Mouse (Mus musculus) limb, embryonic 12.5 days (tissue): ENCODE data around the gene Pp2d1. TPM values are rescaled to one million over a fixed set of nuclear protein-coding genes. Genes with fewer than 3 reads are reported as not detected.

ENCODE experiments used
- ATAC-seq: fragments of 200-750 bp; cut with Nextera tagmentation; 2 replicates; pipeline ENCODE4 v1.8.0; 2017; ENCODE audit warnings: low read depth, moderate TSS enrichment; ENCODE audit not compliant: insufficient number of reproducible peaks, insufficient read depth, low FRiP score, low TSS enrichment
- H3K27ac ChIP-seq: fragments of 300-500 bp; sonication (generic); 2 replicates; pipeline ENCODE4 v1.5.1; 2016; ENCODE audit warnings: mild to moderate bottlenecking, moderate library complexity
- H3K27me3 ChIP-seq: fragments of 300-500 bp; sonication (generic); 2 replicates; pipeline ENCODE4 v1.6.1; 2016; ENCODE audit warnings: mild to moderate bottlenecking, moderate library complexity
- H3K36me3 ChIP-seq: fragments of 300-500 bp; sonication (generic); 2 replicates; pipeline ENCODE4 v1.6.1; 2016; ENCODE audit warnings: mild to moderate bottlenecking, moderate library complexity
- H3K4me1 ChIP-seq: fragments of 300-500 bp; sonication (generic); replicated peaks from 2 replicates; pipeline ENCODE4 v1.6.1; 2016
- H3K4me2 ChIP-seq: fragments of 300-500 bp; sonication (generic); 2 replicates; pipeline ENCODE4 v1.6.1; 2016; ENCODE audit warnings: mild to moderate bottlenecking, moderate library complexity
- H3K4me3 ChIP-seq: fragments of 300-500 bp; sonication (generic); replicated peaks from 2 replicates; pipeline ENCODE4 v1.5.1; 2016; ENCODE audit warnings: mild to moderate bottlenecking
- H3K9ac ChIP-seq: fragments of 300-500 bp; sonication (generic); replicated peaks from 2 replicates; pipeline ENCODE4 v1.6.1; 2016; ENCODE audit warnings: mild to moderate bottlenecking, moderate library complexity
- H3K9me3 ChIP-seq: fragments of 300-500 bp; sonication (generic); 2 replicates; pipeline ENCODE4 v1.6.1; 2016; ENCODE audit warnings: mild to moderate bottlenecking, moderate library complexity
- WGBS: fragments of 180-500 bp; shearing (Covaris S2); methylation state at CpG from one replicate; pipeline ENCODE4 v1.1.7; 2016; 5-methylcytosine and 5-hydroxymethylcytosine counted together
- polyA plus RNA-seq: library from polyadenylated mRNA; unstranded; fragments of >200 nt; fragmentation: Nextera tagmentation; extraction: Ambion mirVana; gene quantifications from 2 replicates; pipeline ENCODE4 v1.2.1, GENCODE M21; 2016

Gene Pp2d1
- polyA plus RNA-seq, 1 experiment from 2014 or later = 0.26 TPM

GRCm38 (mm10) chr17:53528034-53528433 is 11.2 kb downstream of the Pp2d1 start:
- Histone ChIP-seq H3K27me3 (no peaks in the 10 kb centered on the region), H3K9ac (no peak overlapping the region), H3K36me3 (no peaks in the 10 kb centered on the region), H3K4me1 (no peaks in the 10 kb centered on the region), H3K27ac (no peak overlapping the region), H3K4me2 (no peak overlapping the region), H3K9me3 (no peaks in the 10 kb centered on the region), H3K4me3 (no peak overlapping the region)
- ATAC-seq = no peak
- WGBS = 90% methylated on average over 2 of the region's 2 CpGs

- no peaks in the 10 kb centered on the region for H3K36me3 ChIP-seq
- H3K27me3 ChIP-seq = no peaks in the 10 kb centered on the region
- H3K9me3 ChIP-seq = no peaks in the 10 kb centered on the region
- ATAC-seq = no peak
- no peak overlapping the region for H3K4me2 ChIP-seq
- no peak overlapping the region for H3K4me3 ChIP-seq
- peaks cover 7% of the 10 kb centered on the region for H3K4me1 ChIP-seq
- no peak overlapping the region for H3K27ac ChIP-seq
- no peak overlapping the region for H3K9ac ChIP-seq
Observed at GRCm38 (mm10) chr17:53520509-53520908, 18.7 kb downstream of the Pp2d1 start.

GRCm38 (mm10) chr17:53519364-53519763 is 19.9 kb downstream of the Pp2d1 start:
- no peak for ATAC-seq
- H3K4me3 ChIP-seq = no peak overlapping the region
- H3K27ac ChIP-seq = no peak overlapping the region
- no peaks in the 10 kb centered on the region for H3K9me3 ChIP-seq
- peaks cover 7% of the 10 kb centered on the region for H3K4me1 ChIP-seq
- H3K27me3 ChIP-seq = no peaks in the 10 kb centered on the region
- peaks cover 6% of the 10 kb centered on the region; the same call in 1 of the 2 replicates for H3K36me3 ChIP-seq
- H3K4me2 ChIP-seq = no peak overlapping the region
- H3K9ac ChIP-seq = no peak overlapping the region

- WGBS = 91% methylated on average over 2 of the region's 2 CpGs
Observed at GRCm38 (mm10) chr17:53512311-53512951, 26.8 kb downstream of the Pp2d1 start.

GRCm38 (mm10) chr17:53502966-53503365 is 36.3 kb downstream of the Pp2d1 start:
- H3K27me3 ChIP-seq = no peaks in the 10 kb centered on the region
- no peaks in the 10 kb centered on the region for H3K4me1 ChIP-seq
- H3K4me3 ChIP-seq = no peak overlapping the region
- no peaks in the 10 kb centered on the region for H3K9me3 ChIP-seq
- H3K36me3 ChIP-seq = peaks cover 66% of the 10 kb centered on the region
- ATAC-seq = no peak
- no peak overlapping the region for H3K27ac ChIP-seq
- no peak overlapping the region for H3K9ac ChIP-seq
- 97% methylated on average over 2 of the region's 2 CpGs for WGBS
- no peak overlapping the region for H3K4me2 ChIP-seq

More at GRCm38 (mm10) chr17:53512311-53512951, 26.8 kb downstream of the Pp2d1 start:
- ATAC-seq = no peak
- H3K9ac ChIP-seq = no peak overlapping the region
- H3K27me3 ChIP-seq = no peaks in the 10 kb centered on the region
- no peaks in the 10 kb centered on the region for H3K9me3 ChIP-seq
- no peak overlapping the region for H3K27ac ChIP-seq
- H3K4me1 ChIP-seq = no peaks in the 10 kb centered on the region
- H3K4me3 ChIP-seq = no peak overlapping the region
- H3K4me2 ChIP-seq = no peak overlapping the region
- peaks cover 6% of the 10 kb centered on the region; the same call in 1 of the 2 replicates for H3K36me3 ChIP-seq

- no peak for ATAC-seq
- Histone ChIP-seq H3K27ac (no peak overlapping the region), H3K4me2 (no peak overlapping the region), H3K27me3 (no peaks in the 10 kb centered on the region), H3K4me3 (no peak overlapping the region), H3K36me3 (peaks cover 75% of the 10 kb centered on the region), H3K4me1 (no peaks in the 10 kb centered on the region), H3K9me3 (no peaks in the 10 kb centered on the region), H3K9ac (no peak overlapping the region)
- 100% methylated on average over 1 of the region's 1 CpGs for WGBS
Observed at GRCm38 (mm10) chr17:53489007-53489378, 50.3 kb downstream of the Pp2d1 start.

- Histone ChIP-seq H3K9ac (no peak overlapping the region), H3K4me3 (no peak overlapping the region), H3K4me2 (no peak overlapping the region), H3K27ac (no peak overlapping the region), H3K4me1 (no peaks in the 10 kb centered on the region), H3K36me3 (peaks cover 73% of the 10 kb centered on the region), H3K27me3 (no peaks in the 10 kb centered on the region), H3K9me3 (no peaks in the 10 kb centered on the region)
- 92% methylated on average over 4 of the region's 4 CpGs for WGBS
- no peak for ATAC-seq
Observed at GRCm38 (mm10) chr17:53488291-53489006, 50.8 kb downstream of the Pp2d1 start.

- Histone ChIP-seq H3K36me3 (peaks cover 16% of the 10 kb centered on the region), H3K27me3 (no peaks in the 10 kb centered on the region), H3K9me3 (no peaks in the 10 kb centered on the region), H3K4me1 (peaks cover 12% of the 10 kb centered on the region), H3K4me3 (peak overlapping the region; percentile 83), H3K9ac (peak overlapping the region; percentile 97), H3K4me2 (peak overlapping the region; percentile 76), H3K27ac (no peak overlapping the region)
- ATAC-seq = no peak
- 55% methylated on average over 7 of the region's 7 CpGs for WGBS
Observed at GRCm38 (mm10) chr17:53480433-53480832, 58.8 kb downstream of the Pp2d1 start.

- ATAC-seq = peak; percentile 16; the same call in 1 of the 2 replicates
- H3K4me2 ChIP-seq = peak overlapping the region; percentile 76
- peaks cover 12% of the 10 kb centered on the region for H3K4me1 ChIP-seq
- 0% methylated on average over 33 of the region's 33 CpGs for WGBS
- H3K4me3 ChIP-seq = peak overlapping the region; percentile 83
- H3K27me3 ChIP-seq = no peaks in the 10 kb centered on the region
- no peaks in the 10 kb centered on the region for H3K9me3 ChIP-seq
- H3K36me3 ChIP-seq = peaks cover 8% of the 10 kb centered on the region
- H3K27ac ChIP-seq = peak overlapping the region; percentile 98
- H3K9ac ChIP-seq = peak overlapping the region; percentile 97
Observed at GRCm38 (mm10) chr17:53479604-53480041, 59.6 kb downstream of the Pp2d1 start.

- under 1% methylated on average over 53 of the region's 82 CpGs for WGBS
- H3K9me3 ChIP-seq = no peaks in the 10 kb centered on the region
- peak; percentile 98 for ATAC-seq
Observed at GRCm38 (mm10) chr17:53478858-53479603, 60.2 kb downstream of the Pp2d1 start, which contains the start of gene Rab5a. Gene Rab5a (plus strand): TSS chr17:53479234.

More at GRCm38 (mm10) chr17:53478858-53479603, 60.2 kb downstream of the Pp2d1 start, which contains the start of gene Rab5a:
- Histone ChIP-seq H3K36me3 (peaks cover 3% of the 10 kb centered on the region; the same call in 1 of the 2 replicates), H3K4me3 (peak within 1 kb of the TSS; percentile 83), H3K4me1 (peaks cover 12% of the 10 kb centered on the region), H3K27ac (peak within 1 kb of the TSS; percentile 98), H3K9ac (peak within 1 kb of the TSS; percentile 97), H3K27me3 (no peaks in the 10 kb centered on the region), H3K4me2 (peak within 1 kb of the TSS; percentile 76)
